Mouse (Mus musculus): ENCODE measurements around the gene Ppm1l. TPM values are rescaled to one million over a fixed set of nuclear protein-coding genes. Genes with fewer than 3 reads are reported as not detected.

The Ppm1l gene
- polyA plus RNA-seq, 1 experiment from 2014 or later = 5.9 TPM

DNA sequence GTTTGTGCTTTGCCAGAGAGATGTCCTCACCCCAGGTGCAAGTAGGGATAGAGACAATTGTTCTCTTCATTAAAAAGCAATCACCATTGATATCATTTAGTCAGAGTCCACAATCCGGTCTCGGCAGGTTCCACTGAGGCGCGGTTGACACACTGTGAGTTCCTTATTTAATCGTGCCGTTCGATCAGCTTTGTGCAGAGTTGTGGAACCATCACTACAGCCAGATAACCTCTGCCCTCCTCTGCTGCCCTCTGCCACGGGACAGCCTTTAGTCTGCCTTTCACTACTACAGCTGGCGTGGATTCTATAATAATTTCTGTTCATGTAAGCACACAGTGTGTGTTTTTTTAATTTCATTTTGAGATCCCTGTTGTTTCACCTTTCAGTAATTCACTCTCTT, 17.2 kb downstream of the Ppm1l start:
- no peak for DNase-seq (ENCODE audit: low spot score)

DNA sequence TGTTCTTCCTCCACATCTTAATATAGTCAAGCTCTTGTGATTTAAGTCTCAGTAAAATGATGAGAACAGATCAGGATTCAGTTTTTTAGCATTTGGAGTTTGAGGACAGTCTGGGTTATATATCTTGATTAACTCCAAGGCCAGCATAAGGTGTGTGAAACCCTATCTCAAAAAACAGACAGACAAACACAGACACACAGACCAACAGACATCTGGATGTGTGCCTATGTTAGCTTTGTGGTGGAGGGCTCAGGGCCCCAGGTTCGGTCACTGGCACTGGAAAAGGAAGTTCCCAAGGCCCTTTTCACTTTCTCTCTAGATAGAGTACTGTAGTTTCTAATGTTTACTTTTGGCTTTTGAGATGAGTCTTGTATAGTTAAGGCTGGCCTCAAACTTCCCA, 23.8 kb downstream of the Ppm1l start:
- no peak for DNase-seq (ENCODE audit: low spot score)

DNA sequence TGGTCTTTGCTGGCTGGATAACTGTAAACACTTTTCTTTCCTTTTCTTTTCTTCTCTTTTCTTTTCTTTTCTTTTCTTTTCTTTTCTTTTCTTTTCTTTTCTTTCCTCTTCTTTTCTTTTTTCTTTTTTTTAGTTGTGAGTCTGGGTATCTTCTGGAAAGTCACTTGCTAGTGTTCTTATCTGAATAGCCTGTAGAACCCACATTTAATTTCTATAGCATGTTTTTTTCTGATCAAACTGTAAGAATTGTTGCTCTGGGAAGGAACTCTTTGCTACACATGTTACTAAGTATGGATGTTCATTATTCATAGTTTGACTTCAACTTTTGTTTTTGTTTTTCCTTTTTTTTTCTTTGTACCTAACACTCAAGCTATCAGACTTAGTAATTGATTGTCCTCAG, 24.3 kb downstream of the Ppm1l start:
- no peak for DNase-seq (ENCODE audit: low spot score)

DNA sequence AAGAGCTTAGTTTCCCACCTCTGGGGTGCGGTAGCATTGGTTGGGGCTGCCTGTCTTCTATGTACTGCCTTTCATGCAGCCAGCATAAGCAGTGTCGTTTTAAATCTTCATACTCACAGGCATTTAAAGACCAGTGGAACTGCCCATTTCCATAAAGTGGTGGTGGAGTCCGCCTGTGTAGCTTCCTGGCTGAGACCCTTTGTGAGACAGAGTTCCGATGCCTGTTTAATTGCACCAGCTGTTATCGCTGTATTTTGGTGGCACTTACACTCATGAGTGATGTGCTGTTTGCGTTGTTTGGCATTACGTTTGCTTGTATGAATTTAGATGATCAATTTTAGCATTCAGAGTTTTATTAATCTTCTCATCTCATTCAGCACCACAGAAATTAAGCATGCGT, 24.9 kb downstream of the Ppm1l start:
- DNase-seq (ENCODE audit: low spot score) = no peak

DNA sequence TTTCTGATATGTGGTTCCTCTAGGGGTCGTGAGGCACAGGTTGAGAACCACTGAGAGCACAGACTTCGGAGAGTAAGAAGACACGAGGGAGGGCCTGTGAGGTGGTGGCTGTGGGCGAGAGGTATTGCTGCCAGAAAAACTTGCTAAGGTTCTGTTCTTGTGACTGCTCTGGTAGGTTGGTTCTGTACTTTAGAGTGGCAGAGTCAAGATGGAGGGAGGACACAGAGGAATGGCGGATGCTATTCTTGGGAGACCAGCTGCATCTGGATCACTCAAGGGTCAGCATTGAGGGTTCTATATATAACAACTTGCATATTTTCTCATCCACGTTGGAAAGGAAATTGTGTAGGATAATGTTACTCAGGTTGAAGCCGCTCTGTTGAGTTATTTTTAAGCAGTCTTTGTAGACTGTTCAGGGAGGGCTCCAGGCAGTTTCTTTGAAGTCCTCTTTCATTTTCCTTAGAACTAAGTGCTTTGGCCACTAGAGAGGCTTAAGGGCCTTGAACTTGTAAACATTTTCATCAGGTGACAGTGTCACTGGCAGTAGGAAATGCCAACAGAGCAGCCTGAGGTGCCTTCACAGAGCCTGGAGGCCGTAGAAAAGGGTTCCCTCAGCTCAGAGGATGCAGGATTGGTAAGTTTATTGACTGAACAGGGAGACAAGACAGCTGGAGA, 25.7 kb downstream of the Ppm1l start:
- no peak for DNase-seq (ENCODE audit: low spot score)

DNA sequence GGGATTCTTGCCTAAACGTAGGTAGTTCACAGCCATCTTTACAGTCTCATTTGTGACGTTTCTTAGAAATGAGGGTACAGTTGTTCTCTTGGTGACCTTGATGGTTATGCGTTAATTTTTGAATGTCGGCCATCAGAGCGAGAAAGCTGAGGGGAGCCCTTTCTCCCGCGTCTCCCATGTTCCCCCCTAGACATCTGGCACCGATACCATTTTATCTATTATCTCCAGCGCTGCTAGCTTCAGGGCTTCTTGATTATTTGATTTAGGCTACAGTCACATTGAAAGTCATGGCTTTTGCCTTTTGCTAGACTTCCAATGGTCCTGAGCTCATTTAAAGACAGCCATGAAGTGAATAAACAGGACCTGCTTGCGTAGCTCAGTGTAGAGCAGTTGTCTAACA, 26.5 kb downstream of the Ppm1l start:
- DNase-seq (ENCODE audit: low spot score) = no peak

DNA sequence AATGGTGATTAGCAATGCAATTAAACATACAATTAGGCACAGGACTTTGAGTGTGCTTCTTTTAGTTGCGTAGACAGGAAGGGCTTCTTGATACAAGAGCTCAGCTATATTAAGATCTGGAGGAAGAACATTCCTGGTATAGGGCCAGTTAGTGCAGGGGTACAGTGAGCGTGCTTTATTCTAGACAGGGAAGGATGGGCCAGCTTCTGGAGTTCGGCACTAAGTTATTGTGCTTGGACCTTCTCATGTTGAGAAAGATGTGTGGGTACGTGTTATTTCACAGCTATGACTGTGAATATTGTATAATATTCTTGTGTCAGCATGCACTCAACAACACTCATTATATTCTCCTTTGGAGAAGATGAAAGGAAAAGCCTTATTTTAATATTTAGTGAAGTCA, 29.9 kb downstream of the Ppm1l start:
- no peak for DNase-seq (ENCODE audit: low spot score)

DNA sequence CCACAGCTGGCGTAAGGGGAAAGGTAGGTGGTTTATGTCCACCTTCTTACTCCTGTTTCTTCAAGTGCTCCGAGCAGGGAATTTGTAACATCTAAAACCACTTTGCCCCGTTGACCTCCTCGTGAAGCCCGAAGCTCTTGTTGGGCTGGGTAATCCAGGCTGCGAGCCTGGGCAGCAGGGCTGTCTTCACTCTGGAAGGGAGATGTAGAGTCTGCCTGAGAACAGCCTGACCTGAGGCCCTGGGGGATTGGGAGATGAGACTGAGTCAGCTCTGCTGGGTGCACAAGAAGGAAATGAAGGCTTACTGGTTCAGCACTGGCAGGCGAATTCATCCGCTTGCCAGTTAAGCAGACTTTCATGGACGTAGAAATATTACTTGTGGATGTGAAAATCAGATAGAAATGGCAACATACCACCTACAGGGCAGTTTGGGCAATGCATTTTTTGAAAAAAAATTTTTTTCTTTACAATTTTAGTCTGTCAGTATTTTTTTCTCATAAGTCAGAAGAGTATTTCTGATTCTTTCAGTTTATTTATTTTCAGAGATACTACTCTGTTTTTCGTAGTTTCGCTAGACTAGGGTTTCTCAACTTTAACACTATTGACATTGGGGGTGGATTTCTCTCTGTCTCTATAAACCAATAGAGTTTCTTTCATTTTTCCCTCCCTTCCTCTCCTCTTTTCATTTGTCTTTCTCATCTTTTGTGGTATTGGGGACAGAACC, 31.7 kb downstream of the Ppm1l start:
- DNase-seq (ENCODE audit: low spot score) = no peak

DNA sequence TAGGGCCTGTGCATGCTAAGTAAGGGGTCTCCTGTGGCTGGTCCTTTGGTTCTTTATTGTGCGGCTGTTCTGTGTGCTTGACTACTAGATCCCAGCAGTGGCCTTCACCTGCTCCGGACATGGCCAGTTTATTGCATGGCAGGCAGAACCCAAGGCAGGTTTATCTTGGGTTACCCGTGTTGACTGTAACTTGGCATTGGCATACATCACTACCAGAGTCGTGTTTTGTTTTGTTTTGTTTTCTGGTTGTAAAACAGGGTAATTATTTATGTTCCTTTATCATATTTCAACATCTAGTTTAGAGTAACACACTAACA, 32.2 kb downstream of the Ppm1l start:
- no peak for DNase-seq (ENCODE audit: low spot score)

DNA sequence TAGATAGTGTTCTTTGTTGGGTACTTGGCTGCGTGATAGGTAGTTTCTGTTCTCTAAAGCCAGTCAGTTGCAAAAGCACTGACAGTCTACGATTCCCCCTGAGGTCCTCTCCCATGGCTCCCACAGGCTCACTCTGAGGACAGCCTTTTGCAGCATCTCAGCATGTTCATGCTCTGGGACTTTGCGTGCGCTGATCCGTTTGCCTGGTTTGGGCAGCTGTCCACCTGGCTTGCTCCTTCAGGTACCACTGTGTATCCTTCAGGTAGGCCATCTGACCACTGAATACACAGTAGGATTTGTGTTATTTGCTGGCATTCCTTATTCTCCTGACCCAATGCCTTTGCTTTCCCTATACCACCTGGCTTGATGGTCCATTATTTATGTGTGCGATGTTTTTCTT, 33.3 kb downstream of the Ppm1l start:
- DNase-seq (ENCODE audit: low spot score) = no peak

DNA sequence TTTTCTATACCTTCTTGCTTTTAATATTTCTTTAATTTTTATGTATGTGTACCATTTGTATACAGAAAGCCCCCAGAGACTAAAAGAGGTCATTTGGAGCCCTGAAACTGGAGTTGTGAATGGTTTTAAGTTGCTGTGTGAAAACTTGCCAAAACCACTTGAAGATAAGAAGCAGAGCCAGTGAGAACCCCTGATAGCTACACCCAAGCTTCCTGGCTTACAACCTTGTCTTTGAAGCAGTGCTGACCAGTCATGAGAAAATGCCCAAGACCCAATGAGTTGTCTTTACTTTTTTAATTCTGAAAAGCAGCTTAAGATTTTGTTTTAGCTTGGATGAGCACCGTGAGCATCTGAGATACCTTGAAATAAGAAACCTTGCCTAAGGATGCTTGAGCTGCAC, 35.5 kb downstream of the Ppm1l start:
- DNase-seq (ENCODE audit: low spot score) = no peak

DNA sequence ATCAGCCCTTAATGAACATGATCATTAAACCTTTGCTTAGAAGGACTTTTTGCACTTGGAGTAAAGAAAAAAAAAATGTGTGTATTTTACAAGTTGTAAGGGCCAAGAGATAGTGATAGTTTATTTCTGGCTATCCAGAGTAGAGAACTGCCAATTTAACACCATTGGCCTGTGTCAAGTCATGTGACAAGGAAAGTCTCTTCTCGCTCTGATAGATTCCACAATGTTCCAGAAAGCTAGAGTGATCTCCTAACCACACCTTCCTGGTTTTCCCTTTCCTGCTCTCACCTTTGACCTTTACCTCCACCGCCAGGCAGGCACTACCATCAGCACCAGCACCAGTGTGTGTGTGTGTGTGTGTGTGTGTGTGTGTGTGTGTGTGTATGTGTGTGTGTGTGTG, 38.0 kb downstream of the Ppm1l start:
- no peak for DNase-seq (ENCODE audit: low spot score)

DNA sequence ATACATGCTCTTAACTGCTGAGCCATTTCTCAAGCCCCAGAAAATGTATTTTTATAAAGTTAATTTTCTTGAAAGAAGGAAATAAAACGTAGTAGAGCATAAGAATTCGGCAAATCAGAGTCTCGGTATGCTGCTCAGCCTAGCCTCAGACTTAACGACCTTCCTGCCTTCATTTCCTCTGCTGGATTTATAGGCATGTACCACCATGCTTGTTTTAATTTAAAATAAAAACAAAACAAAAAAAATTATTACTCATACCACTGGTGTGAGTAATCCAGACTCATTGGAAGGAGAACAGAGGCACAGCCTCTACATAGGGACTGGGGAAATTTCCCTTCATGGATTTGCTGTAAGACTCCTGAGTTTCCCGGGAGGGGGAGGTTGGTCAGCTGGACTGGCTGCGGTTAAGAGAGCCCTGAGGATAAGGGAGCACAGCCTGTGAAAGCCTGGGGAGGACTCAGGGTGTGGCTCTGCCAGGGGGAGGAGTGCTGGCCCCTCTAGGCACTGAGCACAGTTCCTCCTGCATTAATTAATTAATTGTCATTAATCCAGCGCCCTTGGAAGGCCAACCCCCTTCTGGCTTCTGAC, 39.5 kb downstream of the Ppm1l start:
- DNase-seq (ENCODE audit: low spot score) = no peak

DNA sequence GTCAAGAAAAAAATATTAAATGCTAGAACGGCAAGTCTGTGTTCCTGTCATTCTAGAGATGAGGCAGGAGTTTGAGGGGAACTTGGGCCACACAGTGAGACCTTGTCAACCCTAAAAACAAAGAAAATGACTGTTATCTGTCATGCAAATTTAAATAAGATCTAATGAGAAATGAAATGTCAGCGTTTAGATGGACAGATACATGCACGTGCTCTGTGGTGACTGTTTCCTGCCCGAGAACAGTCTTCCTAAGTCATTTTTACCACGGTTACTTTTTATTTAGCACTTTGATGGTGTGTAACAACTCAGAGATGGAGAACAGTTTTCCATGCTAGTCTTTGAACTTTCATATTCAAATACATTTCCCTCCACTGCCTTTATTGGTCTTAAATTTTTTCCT, 40.1 kb downstream of the Ppm1l start:
- no peak for DNase-seq (ENCODE audit: low spot score)

DNA sequence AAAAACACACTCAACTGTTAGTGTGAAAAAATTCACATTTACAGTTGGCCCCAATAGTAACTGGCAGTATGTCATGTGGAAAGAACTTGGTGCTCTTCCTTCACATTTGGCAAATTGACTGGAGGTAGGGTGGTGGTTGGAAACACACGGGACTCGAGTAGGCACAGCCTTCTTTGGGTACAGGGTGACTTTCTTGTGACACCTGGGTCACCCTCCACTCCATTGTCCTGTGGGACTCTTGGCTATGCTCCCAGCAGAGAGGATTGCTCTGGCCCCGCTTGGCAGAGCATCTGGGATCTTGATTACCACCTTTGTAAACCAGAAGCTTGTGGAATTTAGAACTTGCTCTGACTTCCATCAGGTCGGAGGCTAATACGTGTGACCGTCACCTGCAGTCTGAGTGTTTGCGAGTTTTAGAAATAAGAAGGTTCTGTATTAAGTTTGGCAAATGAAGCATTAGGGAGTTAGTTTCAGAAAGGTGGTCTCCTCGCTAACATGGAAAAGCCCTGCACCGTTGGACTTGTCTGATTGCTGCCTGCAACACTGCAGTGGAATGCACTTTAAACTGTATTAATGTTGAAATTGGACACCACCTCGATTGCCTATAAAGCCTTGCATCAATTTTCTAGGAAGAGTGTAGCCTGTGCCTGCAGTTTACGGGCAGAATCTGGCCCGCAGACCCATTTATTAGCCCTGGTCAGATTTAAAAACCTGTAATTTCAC, 41.4 kb downstream of the Ppm1l start:
- no peak for DNase-seq (ENCODE audit: low spot score)

DNA sequence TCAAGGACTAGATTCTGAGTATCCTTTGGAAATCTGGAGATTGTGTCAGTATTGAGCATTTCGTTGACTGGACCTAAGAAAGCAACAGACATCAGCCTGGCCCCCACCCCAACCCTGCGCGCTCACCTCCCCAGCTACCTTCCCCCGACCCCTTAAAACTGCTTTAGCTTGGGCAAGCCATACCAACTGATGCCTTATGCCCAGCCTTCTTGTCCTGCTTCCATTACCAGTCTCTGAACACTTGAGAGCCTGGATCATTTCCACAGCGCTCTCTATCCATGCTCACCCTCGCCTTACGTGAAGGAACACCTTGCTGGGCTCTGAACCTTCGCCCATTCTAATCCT, 41.9 kb downstream of the Ppm1l start:
- no peak for DNase-seq (ENCODE audit: low spot score)

DNA sequence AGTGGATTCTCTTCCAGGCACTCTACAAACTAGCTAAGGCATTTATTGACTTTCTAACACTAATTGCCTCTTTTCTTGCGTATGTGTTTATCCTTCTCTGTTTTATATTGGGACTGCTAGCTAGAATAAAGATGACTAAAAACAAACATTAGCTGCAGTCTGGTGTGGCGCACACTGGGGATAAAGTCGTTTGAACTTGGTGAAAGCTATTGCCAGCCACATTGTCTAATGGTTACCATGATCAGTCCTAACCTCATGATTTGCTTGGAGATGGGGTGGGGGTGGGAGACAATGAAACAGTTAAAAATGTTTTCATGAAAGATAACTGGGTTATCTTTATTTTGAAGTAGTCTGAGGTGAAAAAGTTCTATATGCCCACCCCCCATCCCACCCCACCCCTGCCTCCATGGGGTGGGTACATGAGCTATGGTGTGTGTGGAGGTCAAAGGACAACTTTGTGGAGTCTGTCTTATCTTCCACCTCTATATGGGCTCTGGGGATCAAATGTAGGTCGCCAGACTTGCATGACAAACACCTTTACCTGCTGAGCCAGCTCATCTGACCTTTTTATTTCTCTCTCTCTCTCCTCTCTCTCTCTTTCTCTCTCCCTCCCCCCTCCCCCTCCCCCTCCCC, 43.7 kb downstream of the Ppm1l start:
- DNase-seq (ENCODE audit: low spot score) = no peak

DNA sequence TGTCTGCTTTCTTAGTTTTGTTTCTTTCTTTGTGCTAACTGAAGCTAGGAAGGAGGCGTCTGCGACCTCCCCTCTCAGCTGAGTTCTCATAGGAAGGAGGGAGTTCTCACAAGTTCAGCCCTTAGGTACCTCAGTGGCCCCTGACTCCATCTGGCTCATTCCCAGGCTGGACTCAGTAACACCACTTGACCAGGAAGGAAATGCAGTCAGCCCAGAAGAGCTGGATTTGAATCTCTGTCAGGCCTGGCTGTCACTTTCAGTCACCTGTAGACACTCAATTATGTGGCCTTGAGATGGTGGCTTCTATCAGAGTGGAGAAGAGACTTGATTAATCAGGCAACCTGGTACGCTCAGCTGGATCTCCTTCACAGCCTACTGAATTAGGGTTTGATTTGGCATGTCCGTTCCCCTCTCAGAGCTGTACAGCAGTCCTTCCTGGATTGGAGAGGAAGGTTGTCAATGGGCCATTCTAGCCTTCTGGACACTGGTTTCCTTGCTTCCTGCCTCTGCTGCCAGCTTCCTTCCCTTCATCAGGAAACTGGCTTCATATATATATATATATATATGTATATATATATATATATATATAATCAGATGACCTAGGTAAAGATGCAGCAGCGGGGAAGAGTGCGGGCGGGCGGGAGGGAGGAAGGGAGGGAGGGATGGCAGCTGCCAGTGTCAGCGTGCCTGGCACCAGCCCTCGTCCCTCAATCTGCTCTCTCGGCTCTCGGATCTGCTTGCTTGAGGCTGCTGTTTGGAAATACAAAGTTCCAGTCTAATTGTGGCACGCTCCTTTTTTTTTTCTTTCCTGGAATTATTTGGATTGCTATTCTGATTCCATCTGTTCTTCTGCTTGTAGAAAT, 45.1 kb downstream of the Ppm1l start:
- DNase-seq (ENCODE audit: low spot score) = no peak

DNA sequence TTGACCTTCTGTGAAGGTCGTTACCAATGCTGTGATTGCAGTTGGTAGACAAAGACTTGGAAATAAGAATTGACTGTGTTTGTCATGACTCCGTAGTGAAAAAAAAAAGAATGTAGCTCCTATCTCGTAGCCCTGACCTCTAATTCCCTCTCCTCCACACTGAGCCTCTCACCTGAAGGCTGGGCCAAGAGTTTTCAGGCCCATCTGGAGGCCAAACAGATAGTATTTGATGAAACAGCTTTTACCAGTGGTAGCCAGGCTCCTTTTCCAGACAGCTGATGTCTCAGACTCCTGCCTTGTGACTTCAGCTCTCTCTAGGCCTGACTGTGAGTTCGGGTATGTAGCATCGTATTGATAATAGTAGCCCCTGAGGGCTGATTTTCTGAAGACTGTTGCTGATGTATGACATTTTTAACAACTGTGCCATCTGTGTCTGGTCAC, 45.7 kb downstream of the Ppm1l start:
- DNase-seq (ENCODE audit: low spot score) = no peak

DNA sequence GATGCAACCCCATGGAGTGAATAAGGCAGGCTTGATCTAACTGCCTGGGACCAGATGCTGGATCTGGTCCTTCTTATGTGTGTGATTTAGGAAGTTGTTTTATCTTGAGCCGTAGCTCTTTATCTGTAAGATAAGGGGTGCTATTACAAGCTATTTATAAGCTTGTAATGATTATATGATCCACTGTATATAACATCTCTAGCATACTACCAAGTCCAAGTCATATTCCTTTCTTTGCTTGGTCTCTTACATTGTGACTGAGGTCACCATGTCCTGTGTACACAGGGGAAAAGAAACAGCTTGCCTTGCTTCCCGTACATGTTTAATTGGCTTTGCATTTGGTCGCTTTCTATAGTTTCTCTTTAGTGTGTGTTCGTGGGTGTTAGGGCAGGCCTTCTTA, 46.2 kb downstream of the Ppm1l start:
- DNase-seq (ENCODE audit: low spot score) = no peak

DNA sequence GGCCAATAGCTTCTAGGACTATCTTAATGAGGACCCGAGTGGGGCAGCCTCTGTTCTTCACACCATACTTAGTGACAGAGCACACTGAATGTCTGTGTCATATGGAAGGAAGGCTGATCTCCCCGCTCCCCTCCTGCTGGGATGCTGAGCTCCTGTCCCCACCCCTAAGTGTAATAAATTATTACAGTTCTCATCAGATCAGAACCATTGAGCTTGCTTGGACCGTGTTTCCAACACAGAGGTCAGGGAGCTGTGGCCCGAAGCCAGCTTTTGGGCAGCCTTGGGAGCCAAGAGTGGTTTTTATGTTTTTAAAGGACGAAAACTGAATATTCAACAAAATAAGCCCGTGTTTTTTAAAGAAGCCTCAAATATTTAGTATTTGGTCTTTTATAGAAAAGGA, 47.5 kb downstream of the Ppm1l start:
- no peak for DNase-seq (ENCODE audit: low spot score)
